Mouse (Mus musculus): ENCODE measurements around the gene Rel.

Rel gene

DNA sequence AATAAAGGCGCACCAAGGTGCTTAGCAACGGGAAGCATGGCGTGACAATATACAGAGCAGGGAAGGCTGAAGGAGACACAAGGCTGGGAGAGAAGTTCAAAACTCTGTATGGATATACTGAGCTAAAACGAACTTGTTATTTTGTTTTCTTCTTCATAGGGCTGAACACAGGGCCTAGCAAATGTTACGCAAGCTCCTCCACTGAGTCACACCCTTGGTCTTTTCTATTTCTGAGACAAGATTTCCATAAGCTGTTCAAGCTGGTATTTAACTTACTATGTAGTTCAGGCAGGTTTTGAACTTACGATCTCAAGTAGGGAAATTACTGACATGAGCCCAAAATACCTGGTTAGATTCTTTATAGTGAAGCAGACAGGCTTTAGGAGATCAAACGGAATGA lies 29.4 kb downstream of the Rel start:
- no peak for DNase-seq

DNA sequence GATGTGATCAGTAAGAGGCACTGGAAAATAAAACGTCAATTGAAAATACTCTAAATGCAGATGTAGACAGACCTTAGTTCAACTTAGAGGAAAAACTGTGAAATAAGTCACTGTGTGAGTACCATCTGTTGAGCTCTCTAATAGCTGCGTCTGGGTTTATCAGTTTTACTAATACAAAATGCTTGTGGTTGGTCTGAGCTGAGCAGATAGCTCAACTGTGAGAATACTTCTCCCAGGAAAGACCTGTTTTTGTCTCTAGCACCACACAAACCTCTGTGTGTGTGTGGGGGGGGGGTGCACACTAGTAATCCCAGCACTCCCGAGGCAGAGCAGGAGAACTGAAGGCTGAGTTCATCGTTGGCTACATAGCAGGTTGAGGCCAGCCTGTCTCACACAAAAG lies 29.9 kb downstream of the Rel start:
- DNase-seq = no peak

DNA sequence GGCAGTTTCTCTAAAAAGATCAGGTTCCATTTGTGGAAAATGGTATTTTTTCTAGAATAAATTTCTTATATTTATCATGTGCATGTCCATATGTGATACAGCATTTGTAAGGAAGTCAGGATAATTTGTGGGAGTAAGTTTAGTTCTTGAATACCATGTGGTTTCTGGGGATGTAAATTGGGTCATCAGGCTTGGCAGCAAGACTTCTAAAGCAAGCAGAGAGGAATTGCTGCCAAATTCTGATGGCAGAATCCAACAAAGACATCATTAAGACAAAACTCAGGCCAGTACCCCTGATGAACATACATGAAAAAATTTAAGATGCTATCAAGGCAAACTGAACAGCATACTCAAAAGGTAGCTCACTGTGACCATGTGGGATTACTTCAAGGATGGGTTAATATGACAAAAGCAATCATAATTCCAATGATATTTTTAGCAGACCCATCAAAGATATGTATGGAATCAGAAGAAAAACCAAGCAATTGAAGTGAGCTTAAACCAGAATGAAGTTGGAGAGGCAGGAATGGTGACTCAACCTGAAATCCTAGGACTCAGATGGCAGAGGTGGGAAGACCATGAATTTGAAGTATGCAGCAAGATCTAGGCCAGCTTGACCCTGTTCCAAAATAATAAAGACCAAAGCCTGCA lies 34.8 kb downstream of the Rel start:
- DNase-seq = no peak

DNA sequence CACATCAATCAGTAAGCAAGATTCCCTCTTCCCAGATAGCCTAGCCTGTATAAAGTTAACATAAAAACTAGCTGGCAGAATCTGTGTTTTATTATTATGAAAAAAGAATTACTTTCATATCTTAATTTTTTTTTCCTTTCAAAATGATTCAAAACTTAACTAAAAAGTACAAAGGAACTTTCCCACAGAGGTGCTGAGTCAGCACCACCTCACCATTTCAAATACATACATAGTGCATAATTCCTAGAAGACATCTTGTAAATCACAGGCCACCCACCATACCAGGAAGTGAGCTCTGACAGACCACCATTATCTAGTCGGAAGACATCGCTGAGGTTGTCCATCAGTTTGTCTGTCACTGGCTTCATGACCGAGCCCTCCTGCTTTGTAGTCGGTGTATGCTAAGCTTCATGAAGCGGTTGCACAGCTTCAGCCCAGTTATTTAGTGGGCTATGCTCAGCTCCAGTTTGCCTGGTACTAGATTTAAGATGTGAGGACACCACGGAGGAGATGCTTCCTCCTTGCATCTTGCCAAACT lies 36.0 kb downstream of the Rel start:
- DNase-seq = no peak

DNA sequence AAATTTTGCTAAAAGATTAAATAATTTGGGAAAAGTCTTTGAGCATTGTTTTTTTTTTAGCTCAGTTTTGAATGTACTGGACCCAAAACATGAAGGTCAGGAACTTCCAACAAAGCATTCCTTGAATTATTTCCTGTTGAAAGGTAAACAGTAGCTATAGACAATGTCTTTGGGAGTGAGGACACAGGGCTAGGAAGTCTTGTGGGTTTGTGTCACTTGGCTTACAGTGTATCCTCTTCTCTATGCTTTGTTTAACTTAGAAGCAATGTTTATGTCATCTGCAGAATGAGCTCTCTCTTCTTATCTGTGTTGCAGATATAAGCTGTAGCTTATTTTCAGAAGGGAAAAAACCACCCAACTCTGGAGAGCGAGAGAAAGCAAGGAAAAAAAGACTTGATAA lies 37.9 kb downstream of the Rel start:
- no peak for DNase-seq

DNA sequence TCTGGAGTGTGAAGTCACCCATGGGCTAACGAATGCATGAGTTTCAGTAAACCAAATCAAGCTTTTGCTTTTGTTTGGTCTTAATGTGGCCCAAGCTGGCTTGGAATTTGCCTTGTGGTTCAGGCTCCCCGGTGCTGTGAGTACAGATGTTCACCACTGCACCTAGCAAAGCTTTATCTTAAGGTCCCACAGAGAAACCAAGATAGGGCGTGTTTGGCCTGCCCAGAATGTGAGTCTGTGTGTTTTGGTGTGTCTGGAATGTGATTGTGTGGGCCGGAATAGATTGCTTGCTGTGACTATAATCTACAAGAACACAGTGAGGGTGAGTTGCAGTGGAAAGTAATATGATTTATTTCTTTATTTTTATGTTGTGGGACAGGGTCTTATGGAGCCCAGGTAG lies 40.6 kb downstream of the Rel start:
- DNase-seq = no peak

DNA sequence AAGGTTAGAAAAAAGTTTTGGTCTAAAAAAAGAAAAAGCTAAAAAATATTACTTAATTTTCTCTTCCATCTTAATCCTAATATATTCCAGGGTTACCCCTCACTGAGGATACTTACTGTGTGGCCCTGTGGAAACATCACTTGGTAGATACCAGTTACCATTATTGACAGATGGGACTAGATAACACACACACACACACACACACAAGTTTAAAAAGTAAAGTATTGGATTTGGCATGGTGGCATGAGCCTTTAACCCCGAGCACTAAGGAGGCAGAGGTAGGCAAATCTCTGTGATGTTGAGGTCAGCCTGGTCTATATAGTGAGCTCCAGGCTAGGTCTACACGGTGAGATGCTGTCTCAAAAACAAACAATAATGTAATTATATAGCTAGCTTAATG lies 42.6 kb downstream of the Rel start:
- no peak for DNase-seq

DNA sequence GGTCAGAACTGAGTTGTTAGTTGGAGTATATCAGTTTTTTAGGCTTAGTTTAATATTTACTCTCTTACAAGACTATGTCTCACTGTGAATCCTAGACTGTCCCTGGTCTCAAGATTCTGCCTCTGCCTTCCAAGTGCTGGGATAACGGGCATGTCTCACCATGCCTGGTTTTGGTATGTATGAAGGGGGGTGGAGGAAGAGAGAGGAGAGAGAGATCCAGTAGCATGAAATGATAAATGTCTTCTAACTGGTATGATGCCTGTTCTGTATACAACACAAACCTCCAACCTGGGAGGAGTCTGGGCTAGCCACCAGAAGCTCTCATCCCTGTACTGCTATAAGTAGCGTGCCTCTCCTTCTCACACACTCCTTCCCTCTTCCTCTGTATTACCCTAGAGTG lies 44.3 kb downstream of the Rel start:
- no peak for DNase-seq

DNA sequence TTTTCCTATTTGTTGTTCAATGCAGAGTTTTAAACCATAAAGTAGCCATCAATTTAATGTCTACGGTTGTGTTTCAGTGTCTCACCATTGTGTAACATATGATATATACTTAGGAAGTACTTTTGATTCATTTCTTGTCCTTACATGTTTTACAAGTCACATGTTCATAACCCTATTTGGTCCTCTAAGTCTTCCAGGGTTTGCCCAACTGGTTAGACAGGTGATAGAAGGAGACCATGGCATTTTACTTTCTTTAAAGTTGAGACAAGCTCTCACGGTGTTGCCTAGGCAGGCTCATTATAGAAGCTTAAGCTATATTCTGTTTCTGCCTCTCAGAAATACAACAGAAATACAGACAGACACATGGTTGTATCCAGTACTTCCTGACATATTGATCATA lies 44.9 kb downstream of the Rel start:
- no peak for DNase-seq

DNA sequence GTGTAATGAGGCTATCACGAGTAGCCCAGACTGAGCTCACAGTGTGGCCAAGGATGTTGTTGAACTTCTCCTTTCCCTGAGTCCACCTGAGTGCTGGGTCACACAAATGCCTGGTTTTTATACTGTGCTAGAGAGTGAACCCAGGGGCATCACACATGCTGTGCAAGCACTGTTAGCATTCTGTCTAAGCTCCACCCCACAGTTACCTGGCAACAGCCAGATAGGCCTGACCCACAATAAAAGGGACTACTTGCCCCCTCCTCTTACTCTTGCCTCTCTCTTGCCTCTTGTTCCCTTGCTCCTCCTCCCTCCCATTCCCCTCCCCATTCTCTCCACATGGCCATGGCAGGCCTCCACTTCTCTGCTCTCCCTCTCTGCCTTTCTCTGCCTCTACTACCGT lies 48.4 kb downstream of the Rel start:
- DNase-seq = no peak

DNA sequence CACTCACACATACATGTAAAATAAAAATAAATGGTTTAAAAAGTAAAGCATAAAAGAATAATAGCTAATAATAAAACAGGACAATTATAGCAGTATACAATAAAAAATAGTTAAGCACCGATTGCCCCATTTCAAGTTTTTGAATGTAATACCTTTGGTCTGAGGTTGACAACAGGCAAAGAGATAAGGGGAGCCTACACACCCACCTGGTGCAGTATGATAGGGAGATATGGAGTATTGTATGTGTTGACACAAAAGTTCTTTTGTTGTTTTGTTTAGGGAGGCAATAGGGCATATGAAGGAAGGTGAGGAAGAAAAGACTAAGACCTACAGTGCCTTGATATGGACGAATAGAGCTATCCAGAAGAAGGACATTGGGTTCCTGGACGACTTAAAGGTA lies 50.9 kb downstream of the Rel start:
- DNase-seq = no peak

DNA sequence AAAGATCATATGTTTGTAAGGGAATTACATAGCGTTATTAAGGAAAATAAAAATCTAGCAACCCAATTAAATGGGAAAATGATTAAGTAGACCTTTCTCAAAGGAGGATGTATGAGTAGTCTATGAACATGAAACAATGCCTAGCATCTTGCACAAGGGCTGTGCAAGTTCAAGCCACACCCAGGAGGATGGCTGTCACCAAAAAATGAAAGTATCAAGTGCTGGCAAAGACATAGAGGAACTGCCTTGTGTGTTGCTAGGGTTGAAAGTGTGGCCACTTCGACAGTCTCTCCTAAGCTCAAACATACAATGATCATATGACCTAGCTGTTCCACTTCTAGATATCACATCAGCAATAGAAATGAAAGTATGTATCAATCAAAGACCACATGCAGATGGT lies 51.9 kb downstream of the Rel start:
- DNase-seq = no peak

DNA sequence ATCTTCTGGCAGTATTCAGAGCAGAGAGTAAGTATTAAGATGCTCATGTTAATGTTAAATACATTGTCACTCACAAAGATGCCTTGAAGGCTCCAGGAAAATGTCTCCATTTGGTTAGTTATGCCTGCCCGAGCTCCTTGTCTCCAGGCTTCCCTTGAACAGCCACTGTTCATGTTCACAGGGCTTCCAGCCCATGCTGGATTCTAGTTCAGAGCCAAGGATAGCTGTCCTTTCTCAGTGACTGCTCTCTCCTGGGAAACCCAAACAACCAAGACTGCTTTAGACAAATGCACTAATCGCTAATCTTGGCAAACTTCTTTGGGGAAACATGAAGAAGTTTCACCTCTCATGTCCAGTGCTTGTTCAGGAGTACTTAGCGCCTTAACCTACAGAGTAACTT lies 58.5 kb downstream of the Rel start:
- no peak for DNase-seq

DNA sequence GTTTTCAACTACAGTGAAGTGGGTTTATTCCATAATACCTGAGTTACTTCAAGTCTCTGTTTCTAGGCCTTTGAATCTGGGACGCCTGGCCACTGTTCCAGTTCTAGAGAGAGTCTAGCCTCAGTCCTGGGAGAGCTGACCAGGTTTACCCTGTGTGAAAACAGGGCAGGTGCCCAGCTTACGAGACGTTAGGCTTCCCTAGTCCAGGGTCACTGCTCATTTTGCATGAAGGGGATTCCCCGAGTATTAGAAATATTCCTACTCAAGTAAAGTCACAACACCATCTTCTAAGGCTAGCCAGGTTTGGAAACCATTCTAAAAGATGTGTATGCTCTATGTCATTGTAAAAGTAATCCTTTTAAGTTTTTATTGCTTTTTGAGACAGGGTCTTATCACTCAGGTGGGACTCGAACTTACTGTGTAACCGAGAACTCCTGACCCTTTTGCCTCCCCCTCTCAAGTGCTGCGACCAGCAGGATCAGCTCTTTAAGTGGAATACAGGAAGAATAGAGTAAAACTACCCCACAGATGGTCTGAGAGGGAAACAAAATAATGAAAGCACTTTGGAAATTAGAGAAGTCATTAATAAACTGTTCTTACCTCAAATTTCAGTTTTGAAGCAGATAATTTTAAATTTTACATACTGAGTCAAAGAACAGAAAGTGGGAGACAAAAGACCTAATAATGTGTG lies 66.0 kb downstream of the Rel start:
- no peak for DNase-seq

DNA sequence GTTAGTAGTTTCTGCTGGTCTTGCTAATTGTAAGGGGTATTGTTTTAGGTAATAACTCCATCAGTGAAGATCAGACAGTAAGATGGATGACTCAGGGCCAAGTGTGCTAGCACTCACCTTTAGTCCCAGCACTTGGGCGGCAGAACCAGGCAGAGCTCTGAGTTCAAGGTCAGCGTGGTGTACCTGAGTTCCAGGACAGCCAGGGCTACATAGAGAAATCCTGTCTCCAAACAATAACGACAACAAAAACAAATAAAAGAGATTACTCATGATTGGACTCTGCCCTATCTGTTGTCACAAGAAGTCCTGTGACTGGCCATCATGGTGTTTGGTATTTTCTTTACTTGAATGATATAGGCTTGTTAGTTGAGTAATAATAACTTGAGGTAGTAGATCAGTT lies 68.9 kb downstream of the Rel start:
- DNase-seq = no peak

DNA sequence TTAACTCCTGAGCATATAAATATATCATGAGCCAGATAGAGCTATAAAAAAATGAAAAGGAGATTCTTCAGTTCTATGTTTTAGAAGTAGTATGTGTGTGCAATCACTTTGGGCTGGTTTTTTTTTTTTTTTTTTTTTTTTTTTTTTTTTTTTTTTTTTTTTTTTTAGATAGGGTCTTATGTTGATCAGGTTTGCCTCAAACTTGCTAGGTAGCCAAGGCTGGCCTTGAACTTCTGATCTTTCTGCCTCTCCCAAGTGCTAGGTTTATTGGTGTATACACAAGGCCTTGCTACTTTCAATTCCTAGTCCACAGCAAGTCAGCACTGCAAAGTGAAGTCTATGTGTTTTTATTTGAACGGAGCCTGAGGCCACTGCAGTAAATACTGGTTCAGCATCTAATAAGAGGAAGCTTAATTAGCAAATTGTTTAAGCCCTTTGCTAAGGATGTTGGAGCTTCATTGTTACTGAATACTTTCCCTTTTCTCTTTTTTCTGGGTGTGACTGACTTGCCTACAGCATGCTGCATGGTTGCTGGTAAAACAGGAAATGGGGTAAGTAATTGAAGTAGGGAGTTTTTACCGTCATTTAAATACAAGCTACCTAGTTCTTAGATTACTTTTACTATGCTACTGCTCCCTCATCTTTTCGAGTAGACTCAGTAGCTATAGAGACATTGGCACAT lies 71.2 kb downstream of the Rel start:
- DNase-seq = no peak

DNA sequence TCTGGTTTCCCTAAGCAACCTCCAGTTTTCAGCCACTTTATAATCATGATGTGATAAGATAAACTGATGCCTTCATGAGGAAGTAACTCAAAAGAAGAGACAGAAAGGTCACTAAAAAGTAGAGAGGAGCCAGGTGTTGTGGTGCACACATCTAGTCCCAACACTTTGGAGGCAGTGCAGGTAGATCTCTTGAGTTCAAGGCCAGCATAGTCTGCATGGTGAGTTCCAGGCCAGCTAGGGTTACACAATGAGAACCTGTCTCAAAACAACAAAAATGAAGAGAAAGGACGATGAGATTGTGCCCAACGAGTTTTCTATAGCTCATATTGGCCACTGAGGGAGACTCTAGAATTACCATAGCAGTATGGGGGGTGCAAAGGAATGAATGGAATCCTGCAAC lies 72.2 kb downstream of the Rel start:
- no peak for DNase-seq

DNA sequence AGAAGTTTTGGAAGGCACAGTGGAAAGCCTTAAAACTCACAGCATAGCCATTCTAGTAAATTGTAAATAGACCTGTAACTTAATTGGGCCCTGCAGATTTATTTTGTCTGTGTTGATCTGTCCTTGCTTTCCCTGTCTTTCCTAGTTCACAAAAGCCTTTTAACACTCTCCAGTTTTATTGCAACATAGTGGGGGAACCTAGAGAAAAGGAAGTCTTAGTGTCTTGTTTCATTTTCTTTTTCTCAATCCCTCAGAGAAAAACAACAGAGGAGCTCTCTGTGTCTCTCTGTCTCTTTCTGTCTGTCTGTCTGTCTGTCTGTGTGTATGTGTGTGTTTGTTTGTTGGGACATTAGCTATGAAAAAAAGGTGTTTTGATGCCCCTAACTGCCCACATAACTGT lies 74.9 kb downstream of the Rel start:
- DNase-seq = no peak

DNA sequence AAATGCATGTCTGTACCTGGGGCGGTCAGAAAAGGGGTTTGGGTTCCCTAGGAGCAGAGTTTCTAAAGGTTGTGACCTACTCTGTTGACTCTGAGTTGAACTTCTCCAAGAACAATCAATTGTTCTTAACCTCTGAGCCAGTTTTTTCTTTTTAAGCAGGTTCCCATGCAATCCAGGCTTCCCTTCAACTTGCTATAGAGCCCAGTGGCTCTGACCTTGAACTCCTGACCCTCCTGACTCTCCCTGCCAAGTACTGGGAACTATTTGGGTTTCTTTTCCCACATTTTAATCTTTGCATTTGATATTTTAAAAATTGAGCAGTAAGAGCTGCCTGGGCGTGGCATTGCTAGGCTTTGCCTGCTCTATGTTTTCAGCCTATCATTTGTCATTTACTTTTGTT lies 77.5 kb downstream of the Rel start:
- DNase-seq = no peak

DNA sequence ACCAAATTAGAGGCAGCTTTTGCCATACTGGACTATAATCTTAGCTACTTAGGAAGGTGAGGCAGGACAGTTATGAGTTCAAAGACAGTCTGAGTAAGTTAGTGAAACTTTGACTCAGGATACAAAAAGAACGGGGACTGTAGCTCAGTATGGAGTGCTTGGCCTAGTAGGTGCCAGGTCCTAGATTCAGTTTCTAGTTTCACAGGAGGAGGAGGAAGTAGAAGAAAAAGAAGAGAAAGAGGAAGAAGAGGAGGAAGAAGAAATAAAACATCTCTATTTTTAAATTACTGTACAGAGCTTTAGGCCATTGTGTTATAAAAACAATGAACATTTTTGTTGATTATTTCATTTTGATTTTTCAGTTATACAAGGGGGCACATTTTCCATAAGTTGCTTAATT lies 82.7 kb downstream of the Rel start:
- no peak for DNase-seq

All from kidney, postnatal 14 days (tissue).